Mouse (Mus musculus): ENCODE data around the gene Kif4. TPM values are rescaled to one million over a fixed set of nuclear protein-coding genes. Genes with fewer than 3 reads are reported as not detected.

The Kif4 gene
- polyA plus RNA-seq, 1 experiment from 2014 or later: 29.6 TPM

DNA sequence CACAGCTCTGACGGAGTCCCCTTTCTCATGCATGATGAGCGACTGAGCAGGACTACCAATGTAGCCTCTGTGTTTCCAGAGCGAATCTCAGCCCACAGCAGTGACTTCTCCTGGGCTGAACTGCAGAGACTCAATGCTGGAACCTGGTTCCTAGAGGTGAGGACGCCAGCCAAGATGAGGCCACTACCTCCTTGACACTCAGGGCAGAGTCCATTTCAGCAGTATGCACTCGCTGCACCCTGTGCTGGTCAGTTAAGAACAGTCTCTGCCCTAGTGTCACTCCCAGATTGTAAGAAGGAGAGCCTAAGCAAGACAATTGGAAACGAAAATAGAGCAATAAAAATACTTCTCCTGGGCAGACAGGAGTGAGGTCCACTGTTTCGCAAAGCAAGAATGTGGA, 108.8 kb downstream of the Kif4 start:
- Histone ChIP-seq H3K27ac (no peak overlapping the region), H3K4me3 (no peak overlapping the region), H3K9me3 (replicated peaks) (no peaks in the 10 kb centered on the region), H3K4me1 (peaks cover 17% of the 10 kb centered on the region), H3K27me3 (no peaks in the 10 kb centered on the region), H3K9ac (no peak overlapping the region), H3K36me3 (ENCODE audit: poor library complexity, severe bottlenecking) (no peaks in the 10 kb centered on the region), H3K4me2 (no peak overlapping the region)
- no peak for ATAC-seq
- 77% methylated on average over 7 of the region's 7 CpGs for WGBS

DNA sequence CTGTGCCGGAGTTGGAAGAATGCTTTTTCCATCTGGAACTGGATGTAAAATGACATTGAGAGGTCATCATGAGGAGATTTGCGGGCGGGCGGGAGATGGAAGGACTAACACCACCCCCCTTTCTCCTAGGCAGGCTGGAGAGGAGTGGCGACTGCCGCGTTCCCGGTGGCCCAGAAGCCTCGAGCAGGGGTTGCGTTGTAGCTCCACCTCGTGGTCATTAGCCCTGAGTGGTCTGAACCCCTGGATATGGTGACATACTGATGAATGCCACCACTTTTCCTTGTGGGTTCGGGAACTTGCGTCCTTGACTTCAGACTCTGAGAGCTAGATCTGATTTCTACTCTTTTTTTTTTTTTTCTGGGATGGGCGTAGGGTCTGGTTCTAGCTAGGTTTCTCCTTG, 113.4 kb downstream of the Kif4 start:
- Histone ChIP-seq H3K27me3 (no peaks in the 10 kb centered on the region), H3K27ac (no peak overlapping the region), H3K4me2 (peak overlapping the region; percentile 52), H3K9ac (no peak overlapping the region), H3K36me3 (ENCODE audit: poor library complexity, severe bottlenecking) (no peaks in the 10 kb centered on the region), H3K4me1 (no peaks in the 10 kb centered on the region), H3K4me3 (peak overlapping the region; percentile 28), H3K9me3 (replicated peaks) (no peaks in the 10 kb centered on the region)
- peak; percentile 85 for ATAC-seq
- 20% methylated on average over 14 of the region's 14 CpGs for WGBS

DNA sequence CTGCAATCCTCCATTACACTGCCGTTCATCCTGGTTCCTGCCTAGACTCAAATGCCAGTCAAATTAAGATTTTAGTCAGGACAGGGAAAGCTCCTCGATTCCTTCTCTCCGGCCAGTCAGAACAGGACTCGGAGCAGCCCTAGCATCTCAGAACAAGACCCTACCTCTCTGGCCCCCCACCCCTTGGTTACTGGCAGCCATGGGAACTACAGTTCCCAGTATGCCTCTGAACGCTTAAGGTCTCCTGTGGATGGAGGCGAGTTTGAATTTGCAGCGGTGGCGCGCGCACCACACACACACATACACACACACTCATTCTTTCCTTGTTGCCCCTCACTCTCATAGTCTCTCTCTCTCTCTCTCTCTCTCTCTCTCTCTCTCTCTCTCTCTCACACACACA, 113.9 kb downstream of the Kif4 start:
- Histone ChIP-seq H3K27me3 (no peaks in the 10 kb centered on the region), H3K27ac (no peak overlapping the region), H3K9me3 (replicated peaks) (no peaks in the 10 kb centered on the region), H3K9ac (no peak overlapping the region), H3K4me2 (peak overlapping the region; percentile 52), H3K4me1 (no peaks in the 10 kb centered on the region), H3K36me3 (ENCODE audit: poor library complexity, severe bottlenecking) (no peaks in the 10 kb centered on the region), H3K4me3 (peak overlapping the region; percentile 28)
- ATAC-seq: peak; percentile 78
- WGBS: 31% methylated on average over 10 of the region's 10 CpGs

DNA sequence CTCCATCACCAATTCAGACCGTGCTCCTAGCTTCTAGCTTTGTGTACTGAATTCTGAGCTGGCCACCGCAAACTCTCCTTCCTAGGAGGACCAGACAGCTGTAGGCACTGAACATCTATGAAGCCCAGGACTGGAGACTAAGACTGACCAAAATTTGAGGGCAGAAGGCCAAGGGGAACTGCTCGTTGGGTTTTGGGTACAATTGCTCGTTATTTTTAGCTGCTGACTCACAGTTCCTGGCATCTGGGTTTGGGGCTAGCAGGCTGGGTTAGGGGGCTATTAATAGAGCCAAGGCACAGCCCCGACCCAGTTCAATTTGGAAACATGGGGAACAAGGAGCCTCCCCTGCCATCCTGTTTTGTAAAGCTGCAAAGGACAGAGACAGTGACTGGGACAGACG, 115.2 kb downstream of the Kif4 start:
- Histone ChIP-seq H3K36me3 (ENCODE audit: poor library complexity, severe bottlenecking) (no peaks in the 10 kb centered on the region), H3K27ac (no peak overlapping the region), H3K9me3 (replicated peaks) (no peaks in the 10 kb centered on the region), H3K4me1 (no peaks in the 10 kb centered on the region), H3K9ac (no peak overlapping the region), H3K4me3 (no peak overlapping the region), H3K4me2 (no peak overlapping the region), H3K27me3 (no peaks in the 10 kb centered on the region)
- 58% methylated on average over 6 of the region's 6 CpGs for WGBS
- no peak for ATAC-seq

DNA sequence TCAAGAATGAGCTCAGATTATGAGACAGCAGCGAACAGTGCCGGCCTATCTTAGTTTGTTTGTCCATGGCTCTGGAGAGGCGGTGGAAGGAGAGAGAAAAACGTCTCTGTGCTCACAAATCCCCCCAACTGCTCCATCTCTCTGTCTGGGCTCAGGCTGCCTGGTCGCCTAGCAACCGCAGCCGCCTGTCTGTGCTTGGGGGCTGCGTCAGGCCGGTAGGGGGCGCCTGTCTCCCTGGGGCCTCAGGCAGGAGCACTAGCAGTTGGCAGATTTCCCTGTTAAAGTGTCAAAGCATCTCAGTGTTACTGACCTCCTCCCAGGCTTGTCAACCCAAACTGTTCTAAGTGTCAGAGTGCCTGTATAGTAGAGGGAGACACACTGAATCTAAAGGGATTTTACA, 116.4 kb downstream of the Kif4 start:
- no peak overlapping the region for H3K27ac ChIP-seq
- WGBS: 9% methylated on average over 10 of the region's 10 CpGs
- no peak overlapping the region for H3K9ac ChIP-seq
- H3K4me2 ChIP-seq: no peak overlapping the region
- no peak overlapping the region for H3K4me3 ChIP-seq
- H3K36me3 ChIP-seq (ENCODE audit: poor library complexity, severe bottlenecking): no peaks in the 10 kb centered on the region
- H3K9me3 ChIP-seq (replicated peaks): no peaks in the 10 kb centered on the region
- H3K4me1 ChIP-seq: no peaks in the 10 kb centered on the region
- peak; percentile 76 for ATAC-seq
- H3K27me3 ChIP-seq: no peaks in the 10 kb centered on the region

DNA sequence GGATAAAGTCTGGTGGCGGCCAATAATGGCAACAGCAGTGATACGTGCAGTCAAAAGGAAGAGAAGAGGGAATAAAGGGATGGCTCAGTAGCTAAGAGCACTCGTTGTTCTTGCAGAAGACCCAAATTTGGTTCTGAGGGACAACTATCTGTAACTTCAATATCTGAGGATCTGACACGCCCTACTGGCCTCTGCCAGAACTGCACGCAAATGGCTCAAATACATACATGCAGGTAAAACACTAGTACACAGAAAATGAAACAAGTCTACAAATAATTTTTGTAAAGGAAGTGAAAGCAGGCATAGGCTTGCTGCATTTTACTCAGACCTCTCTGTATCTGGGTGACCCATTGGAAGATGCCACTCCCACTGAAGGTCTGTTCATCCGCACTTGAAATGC, 140.3 kb downstream of the Kif4 start:
- Histone ChIP-seq H3K27me3 (no peaks in the 10 kb centered on the region), H3K4me3 (no peak overlapping the region), H3K4me1 (no peaks in the 10 kb centered on the region), H3K9ac (no peak overlapping the region), H3K4me2 (no peak overlapping the region), H3K36me3 (ENCODE audit: poor library complexity, severe bottlenecking) (no peaks in the 10 kb centered on the region), H3K9me3 (replicated peaks) (no peaks in the 10 kb centered on the region), H3K27ac (no peak overlapping the region)
- no peak for ATAC-seq
- 82% methylated on average over 6 of the region's 6 CpGs for WGBS

DNA sequence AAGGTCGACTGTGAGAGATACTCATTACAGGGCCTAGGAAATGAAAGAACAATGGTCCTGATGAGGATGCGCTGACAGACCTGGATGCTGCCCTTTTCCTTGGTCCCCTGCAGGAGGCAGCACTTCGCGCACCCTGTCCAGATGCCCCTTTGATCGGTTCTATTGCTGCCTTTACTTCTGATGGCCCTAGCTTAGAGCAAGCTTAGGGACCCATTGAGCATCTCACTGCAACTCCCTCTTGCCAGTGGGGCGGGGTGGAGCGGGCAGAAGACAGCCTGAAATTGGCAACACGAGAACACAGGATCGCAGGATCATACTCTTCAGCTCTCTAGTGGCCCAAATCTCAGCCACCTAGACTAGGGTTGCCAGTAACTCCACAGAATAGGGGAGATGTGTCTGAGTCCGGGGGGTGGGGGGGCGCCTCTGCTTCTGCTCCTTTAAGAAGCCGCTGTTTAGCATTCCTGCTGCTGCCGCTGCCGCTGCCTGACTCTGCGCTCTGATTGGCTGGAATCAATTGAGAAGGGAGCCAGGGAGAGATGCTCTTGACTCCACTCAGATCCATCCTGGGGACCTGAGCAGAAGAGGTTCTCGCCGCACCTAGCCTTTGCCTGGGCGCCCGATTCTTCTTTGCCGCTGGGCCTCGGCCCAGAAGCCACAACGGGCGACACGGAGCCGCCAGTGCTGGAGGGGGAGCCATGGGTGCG, 141.8 kb downstream of the Kif4 start, which contains the start of gene Dlg3:
Gene Dlg3, plus strand, starts transcription at position 542 of the 704 bp plus-strand sequence.
- Histone ChIP-seq H3K27me3 (no peaks in the 10 kb centered on the region), H3K4me1 (no peaks in the 10 kb centered on the region), H3K36me3 (ENCODE audit: poor library complexity, severe bottlenecking) (no peaks in the 10 kb centered on the region), H3K27ac (peak within 1 kb of the TSS; percentile 74), H3K9ac (peak within 1 kb of the TSS; percentile 74), H3K4me2 (peak within 1 kb of the TSS; percentile 68), H3K9me3 (replicated peaks) (no peaks in the 10 kb centered on the region), H3K4me3 (peak within 1 kb of the TSS; percentile 65)
- ATAC-seq: peak; percentile 92
- WGBS: 20% methylated on average over 25 of the region's 26 CpGs

DNA sequence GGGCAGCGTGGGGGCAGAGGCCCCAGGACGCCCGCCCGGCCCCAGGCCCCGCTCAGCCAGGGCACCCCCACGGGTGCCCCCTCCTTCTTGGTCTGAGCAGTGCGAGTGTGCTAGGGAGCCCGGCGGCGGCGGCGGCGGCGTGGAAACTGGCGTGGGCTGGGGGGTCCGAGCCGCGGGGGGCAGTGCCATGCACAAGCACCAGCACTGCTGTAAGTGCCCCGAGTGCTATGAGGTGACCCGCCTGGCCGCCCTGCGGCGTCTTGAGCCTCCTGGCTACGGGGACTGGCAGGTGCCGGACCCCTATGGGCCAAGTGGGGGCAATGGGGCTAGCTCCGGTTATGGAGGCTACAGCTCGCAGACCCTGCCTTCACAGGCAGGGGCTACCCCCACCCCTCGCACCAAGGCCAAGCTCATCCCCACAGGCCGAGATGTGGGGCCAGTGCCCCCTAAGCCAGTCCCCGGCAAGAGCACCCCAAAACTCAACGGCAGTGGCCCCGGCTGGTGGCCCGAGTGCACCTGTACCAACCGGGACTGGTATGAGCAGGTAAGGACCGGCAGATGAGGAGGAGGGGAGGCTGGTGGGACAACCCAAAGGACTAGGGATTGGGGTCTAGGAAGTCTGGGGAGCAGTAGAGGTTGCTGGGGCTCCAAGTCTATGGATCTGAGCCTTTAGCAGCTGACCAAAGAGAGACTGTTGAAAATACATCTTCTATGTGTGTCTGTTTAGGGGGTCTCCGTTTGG, 142.5 kb downstream of the Kif4 start:
- ATAC-seq: peak; percentile 69
- Histone ChIP-seq H3K36me3 (ENCODE audit: poor library complexity, severe bottlenecking) (no peaks in the 10 kb centered on the region), H3K4me1 (no peaks in the 10 kb centered on the region), H3K9me3 (replicated peaks) (no peaks in the 10 kb centered on the region), H3K4me2 (peak overlapping the region; percentile 68), H3K4me3 (peak overlapping the region; percentile 65), H3K9ac (peak overlapping the region; percentile 74), H3K27ac (peak overlapping the region; percentile 74), H3K27me3 (no peaks in the 10 kb centered on the region)
- WGBS: 34% methylated on average over 17 of the region's 36 CpGs

DNA sequence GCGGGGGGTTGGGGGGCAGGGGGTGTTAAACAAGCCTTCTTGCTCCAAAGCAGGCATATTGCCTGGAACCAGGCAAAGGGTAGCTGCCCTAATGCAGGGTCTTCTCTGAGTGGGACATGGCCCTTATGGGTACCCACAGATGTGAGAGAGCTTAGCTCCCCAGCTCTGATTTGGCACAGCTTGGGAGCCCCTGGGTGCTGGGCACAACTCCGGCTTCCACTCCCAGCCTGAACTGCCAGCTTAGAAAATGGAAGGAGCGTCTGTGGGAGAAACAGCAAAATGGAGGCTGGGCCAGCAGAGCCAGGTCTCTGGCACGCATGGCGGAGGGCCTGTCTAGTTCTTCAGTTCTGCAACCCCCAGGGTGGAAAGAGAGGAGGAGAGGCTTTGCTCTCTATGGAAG, 143.7 kb downstream of the Kif4 start:
- H3K9ac ChIP-seq: peak overlapping the region; percentile 74
- no peaks in the 10 kb centered on the region for H3K9me3 ChIP-seq (replicated peaks)
- no peak for ATAC-seq
- H3K4me1 ChIP-seq: no peaks in the 10 kb centered on the region
- H3K4me2 ChIP-seq: peak overlapping the region; percentile 68
- H3K27me3 ChIP-seq: no peaks in the 10 kb centered on the region
- H3K4me3 ChIP-seq: peak overlapping the region; percentile 65
- WGBS: 81% methylated on average over 5 of the region's 5 CpGs
- H3K36me3 ChIP-seq (ENCODE audit: poor library complexity, severe bottlenecking): no peaks in the 10 kb centered on the region
- H3K27ac ChIP-seq: no peak overlapping the region; the same call in 1 of the 2 replicates

DNA sequence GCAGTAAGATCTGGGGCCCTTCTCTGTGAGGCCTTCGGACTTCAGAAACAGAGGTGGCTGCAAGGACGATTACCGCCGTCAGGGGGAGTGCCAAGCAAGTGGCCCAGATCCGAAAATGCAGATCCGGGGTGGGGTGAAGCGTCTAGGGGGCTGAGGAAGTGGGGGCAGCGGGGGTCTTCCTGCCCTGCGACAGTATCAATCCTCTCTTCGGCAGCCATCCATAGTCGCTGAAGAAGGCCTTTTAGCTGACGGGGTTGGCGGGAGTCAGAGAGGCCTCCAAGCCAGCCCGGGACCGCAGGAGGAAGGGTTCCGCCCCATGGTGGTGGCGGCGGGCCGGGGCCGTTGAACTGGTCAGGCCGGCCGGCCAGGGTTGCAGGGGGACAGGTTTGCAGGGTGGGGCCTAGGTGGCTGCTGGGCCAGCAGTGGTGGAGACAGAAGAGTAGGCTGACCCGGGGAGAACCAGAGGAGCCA, 148.8 kb downstream of the Kif4 start:
- Histone ChIP-seq H3K9ac (peak overlapping the region; percentile 61), H3K27ac (no peak overlapping the region), H3K9me3 (replicated peaks) (no peaks in the 10 kb centered on the region), H3K27me3 (no peaks in the 10 kb centered on the region), H3K4me3 (peak overlapping the region; percentile 32), H3K4me2 (peak overlapping the region; percentile 57), H3K36me3 (ENCODE audit: poor library complexity, severe bottlenecking) (no peaks in the 10 kb centered on the region), H3K4me1 (no peaks in the 10 kb centered on the region)
- no peak for ATAC-seq
- 14% methylated on average over 21 of the region's 23 CpGs for WGBS

DNA sequence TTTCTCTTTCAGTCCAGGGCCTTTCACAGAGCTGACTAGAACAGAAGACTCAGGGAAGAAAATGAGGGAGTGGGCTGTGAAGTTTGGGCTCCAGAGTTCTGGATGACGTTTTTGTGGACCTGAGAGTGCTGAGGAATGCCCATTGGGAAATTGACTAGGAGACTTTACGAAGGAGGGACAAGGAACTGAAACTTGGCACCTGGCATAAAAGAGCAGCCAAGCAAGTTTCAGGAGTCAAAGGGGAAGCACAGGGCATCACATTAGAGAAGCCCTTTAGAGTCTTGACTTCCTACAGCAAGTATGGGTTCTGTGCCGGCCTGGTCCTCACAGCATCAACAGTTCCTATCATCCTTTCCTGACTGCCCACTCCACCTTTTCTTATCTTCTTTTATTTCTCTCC, 149.9 kb downstream of the Kif4 start:
- no peaks in the 10 kb centered on the region for H3K27me3 ChIP-seq
- no peak overlapping the region for H3K4me2 ChIP-seq
- 93% methylated on average over 3 of the region's 3 CpGs for WGBS
- no peak overlapping the region for H3K9ac ChIP-seq
- H3K4me3 ChIP-seq: no peak overlapping the region
- H3K9me3 ChIP-seq (replicated peaks): no peaks in the 10 kb centered on the region
- no peak for ATAC-seq
- peaks cover 8% of the 10 kb centered on the region; the same call in 1 of the 2 replicates for H3K4me1 ChIP-seq
- no peaks in the 10 kb centered on the region for H3K36me3 ChIP-seq (ENCODE audit: poor library complexity, severe bottlenecking)
- H3K27ac ChIP-seq: no peak overlapping the region

DNA sequence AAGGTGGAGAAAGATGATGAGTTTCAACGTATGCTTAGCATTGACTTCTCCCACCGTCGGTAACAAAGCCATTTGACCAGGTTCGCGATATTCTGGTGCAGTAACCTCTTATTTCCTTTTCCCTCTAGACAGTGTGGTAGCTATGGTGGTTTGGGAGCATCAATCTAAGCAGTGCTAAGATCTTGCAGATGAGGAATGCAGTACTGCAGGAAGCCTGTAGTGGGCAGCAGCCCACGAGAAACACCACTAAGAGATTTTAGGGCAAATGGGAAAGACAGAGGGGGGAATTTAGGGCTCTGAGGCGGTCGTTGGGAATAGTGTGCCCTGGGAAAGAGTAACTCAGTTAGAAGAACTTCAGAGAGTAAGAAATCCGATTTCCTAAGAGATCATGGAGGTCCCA, 151.0 kb downstream of the Kif4 start:
- H3K9ac ChIP-seq: peak overlapping the region; percentile 79; the same call in 1 of the 2 replicates
- no peaks in the 10 kb centered on the region for H3K36me3 ChIP-seq (ENCODE audit: poor library complexity, severe bottlenecking)
- H3K4me2 ChIP-seq: peak overlapping the region; percentile 63
- H3K27ac ChIP-seq: peak overlapping the region; percentile 89
- no peaks in the 10 kb centered on the region for H3K9me3 ChIP-seq (replicated peaks)
- peak overlapping the region; percentile 54 for H3K4me3 ChIP-seq
- 14% methylated on average over 9 of the region's 9 CpGs for WGBS
- H3K27me3 ChIP-seq: no peaks in the 10 kb centered on the region
- H3K4me1 ChIP-seq: peaks cover 18% of the 10 kb centered on the region
- ATAC-seq: peak; percentile 66

Data from forebrain, embryonic 13.5 days (tissue).